Mouse (Mus musculus): ENCODE measurements at regions not wholly inside any gene's neighbourhood (a gene's known extent, or its start where the extent isn't known, plus 50 kb on each side); places are given as distances from the start of the nearest gene placed in this dataset.

- no peak for TF ChIP-seq CTCF (IDR thresholded peaks at IDR 0.05; ENCODE audit: low read depth)
- no peak for TF ChIP-seq EP300 (optimal IDR thresholded peaks at IDR 0.05)
Measured at GRCm38 (mm10) chr10:14234005-14234602, 268.2 kb downstream of the Hivep2 start.
